Mouse (Mus musculus): ENCODE measurements at regions not wholly inside any gene's neighbourhood (a gene's known extent, or its start where the extent isn't known, plus 50 kb on each side); places are given as distances from the start of the nearest gene placed in this dataset.

DNA sequence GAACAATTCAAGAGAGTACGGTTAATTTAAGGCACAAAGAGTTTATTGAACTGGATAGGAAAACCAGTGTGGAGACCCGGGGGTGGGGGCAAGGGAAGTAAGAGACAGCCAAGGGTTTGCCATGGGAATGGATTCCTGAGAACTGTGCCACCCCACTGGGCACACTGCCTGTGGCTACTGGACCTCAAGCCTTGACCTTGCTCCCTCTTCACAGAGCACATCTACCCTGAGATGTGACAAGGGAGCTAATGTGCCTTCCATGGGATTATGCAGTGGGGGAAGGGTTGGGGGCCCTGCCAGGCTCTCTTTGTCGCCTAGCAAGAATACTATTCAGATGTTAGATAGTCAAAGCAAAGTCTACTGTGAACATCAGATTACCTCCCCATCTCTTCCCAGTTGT, 294.2 kb upstream of the Stt3b start:
- TF ChIP-seq CTCF (IDR thresholded peaks at IDR 0.05) (no peak), EP300 (IDR thresholded peaks at IDR 0.05) (no peak)

Measured in lung, postnatal 0 days (tissue).